8 mouse cellular contexts compared by ENCODE assay signal in genomic region chr4:42998022-42998421, GRCm38 (mm10). TPM values are rescaled to one million over a fixed set of nuclear protein-coding genes. Genes with fewer than 3 reads are reported as not detected.
A peak's percentile ranks its signal among the peaks of the same experiment; 100 is the strongest.
DNase-seq lines count a peak whose midpoint lies in the region; ATAC-seq lines count a peak whose summit lies in the region.

No protein-coding gene starts in this region.

- H3K4me3 ChIP-seq in heart, embryonic 13.5 days, result peak overlapping the region; percentile 97
- peak overlapping the region; percentile 94 for H3K4me3 ChIP-seq in embryonic facial prominence, embryonic 10.5 days
- H3K4me3 ChIP-seq in hindbrain, embryonic 16.5 days (ENCODE audit: low read length), result peak overlapping the region; percentile 86
- peak overlapping the region; percentile 88 for H3K4me3 ChIP-seq in midbrain, embryonic 15.5 days

- no peaks in the 10 kb centered on the region for H3K27me3 ChIP-seq in heart, embryonic 13.5 days (replicated peaks)
- H3K27me3 ChIP-seq in embryonic facial prominence, embryonic 10.5 days (replicated peaks; ENCODE audit: low read depth, poor library complexity, severe bottlenecking), result no peaks in the 10 kb centered on the region
- H3K27me3 ChIP-seq in hindbrain, embryonic 16.5 days (replicated peaks; ENCODE audit: control insufficient read depth, insufficient read depth, low read length), result no peaks in the 10 kb centered on the region
- H3K27me3 ChIP-seq in midbrain, embryonic 15.5 days (replicated peaks), result no peaks in the 10 kb centered on the region

- peaks cover 23% of the 10 kb centered on the region for H3K4me1 ChIP-seq in heart, embryonic 13.5 days
- peaks cover 18% of the 10 kb centered on the region for H3K4me1 ChIP-seq in embryonic facial prominence, embryonic 10.5 days
- H3K4me1 ChIP-seq in hindbrain, embryonic 16.5 days (ENCODE audit: control insufficient read depth, insufficient read depth, low read depth, low read length), result peaks cover 20% of the 10 kb centered on the region
- peaks cover 27% of the 10 kb centered on the region for H3K4me1 ChIP-seq in midbrain, embryonic 15.5 days

- H3K9me3 ChIP-seq in heart, embryonic 13.5 days, result no peaks in the 10 kb centered on the region
- no peaks in the 10 kb centered on the region for H3K9me3 ChIP-seq in embryonic facial prominence, embryonic 10.5 days
- H3K9me3 ChIP-seq in hindbrain, embryonic 16.5 days (ENCODE audit: control insufficient read depth, low read length), result no peaks in the 10 kb centered on the region
- H3K9me3 ChIP-seq in midbrain, embryonic 15.5 days, result no peaks in the 10 kb centered on the region

- peaks cover 52% of the 10 kb centered on the region for H3K36me3 ChIP-seq in heart, embryonic 13.5 days
- peaks cover 64% of the 10 kb centered on the region for H3K36me3 ChIP-seq in embryonic facial prominence, embryonic 10.5 days (replicated peaks)
- H3K36me3 ChIP-seq in hindbrain, embryonic 16.5 days (ENCODE audit: control insufficient read depth, insufficient read depth, low read length), result peaks cover 18% of the 10 kb centered on the region
- peaks cover 16% of the 10 kb centered on the region for H3K36me3 ChIP-seq in midbrain, embryonic 15.5 days (replicated peaks)

- WGBS in heart, embryonic 13.5 days, result 43% methylated on average over 2 of the region's 2 CpGs
- 80% methylated on average over 2 of the region's 2 CpGs for WGBS in embryonic facial prominence, embryonic 10.5 days
- WGBS in hindbrain, embryonic 16.5 days, result 76% methylated on average over 2 of the region's 2 CpGs
- 64% methylated on average over 2 of the region's 2 CpGs for WGBS in midbrain, embryonic 15.5 days

- H3K27ac ChIP-seq in heart, embryonic 13.5 days (replicated peaks), result peak overlapping the region; percentile 100
- no peak overlapping the region for H3K27ac ChIP-seq in embryonic facial prominence, embryonic 10.5 days (replicated peaks)
- H3K27ac ChIP-seq in hindbrain, embryonic 16.5 days (ENCODE audit: low read depth, low read length), result no peak overlapping the region
- H3K27ac ChIP-seq in midbrain, embryonic 15.5 days, result no peak overlapping the region

- no peak for DNase-seq in heart, postnatal 10 days
- DNase-seq in embryonic facial prominence, embryonic 10.5 days (ENCODE audit: low spot score), result no peak
- DNase-seq in adrenal gland, adult 18-20 months (ENCODE audit: low spot score in 2 of 2), result no peak
- no peak for DNase-seq in layer of hippocampus, adult 8-10 months (ENCODE audit: low spot score in 2 of 2)
- DNase-seq in gastrocnemius, postnatal 4 days (ENCODE audit: low spot score in 2 of 2), result no peak

- ATAC-seq in heart, embryonic 13.5 days (ENCODE audit: extremely low read depth, insufficient number of reproducible peaks, low FRiP score, low TSS enrichment), result no peak
- ATAC-seq in hindbrain, embryonic 16.5 days, result no peak
- no peak for ATAC-seq in midbrain, embryonic 15.5 days (replicated peaks)

- H3K9ac ChIP-seq in heart, embryonic 13.5 days, result peak overlapping the region; percentile 98
- H3K9ac ChIP-seq in hindbrain, embryonic 16.5 days (ENCODE audit: low read depth, low read length), result no peak overlapping the region
- H3K9ac ChIP-seq in midbrain, embryonic 15.5 days, result peak overlapping the region; percentile 23; the same call in 1 of the 2 replicates

- intact Hi-C loops in heart, postnatal 10 days (cut with DNase I), result no loop called here

- H3K4me2 ChIP-seq in heart, embryonic 13.5 days, result peak overlapping the region; percentile 83
- H3K4me2 ChIP-seq in hindbrain, embryonic 16.5 days (ENCODE audit: low read length), result peak overlapping the region; percentile 82
- H3K4me2 ChIP-seq in midbrain, embryonic 15.5 days, result peak overlapping the region; percentile 63

RNA-seq across cellular contexts. Expression of gene Vcp, which starts 2.3 kb away (rescaled TPM):
- 459 and 479 TPM in 2 replicates for polyA plus RNA-seq in heart, embryonic 13.5 days (2015; fragmentation: Nextera tagmentation; extraction: Ambion mirVana)
- 100 to 1,000 TPM; 306 to 324 TPM for total RNA-seq in heart, postnatal 10 days (2021)
- polyA plus RNA-seq in embryonic facial prominence, embryonic 10.5 days (2016; fragmentation: Nextera tagmentation; extraction: Ambion mirVana), result 664 and 683 TPM in 2 replicates
- polyA plus RNA-seq in hindbrain, embryonic 16.5 days (2015; fragmentation: Nextera tagmentation; extraction: Ambion mirVana), result 478 and 502 TPM in 2 replicates
- polyA plus RNA-seq in midbrain, embryonic 15.5 days (2015; fragmentation: Nextera tagmentation; extraction: Ambion mirVana), result 485 and 501 TPM in 2 replicates
- 100 to 1,000 TPM; 267 to 341 TPM for total RNA-seq in adrenal gland, adult 18-20 months (2021)
- 100 to 1,000 TPM; 174 to 191 (median 185) TPM for total RNA-seq in layer of hippocampus, adult 8-10 months (2022)
- 100 to 1,000 TPM; 292 to 313 TPM for total RNA-seq in gastrocnemius, postnatal 4 days (2021)

RNA-seq across cellular contexts. Expression of gene Fancg, which starts 12.3 kb away (rescaled TPM):
- polyA plus RNA-seq in heart, embryonic 13.5 days (2015; fragmentation: Nextera tagmentation; extraction: Ambion mirVana), result 10.8 and 11.0 TPM in 2 replicates
- total RNA-seq in heart, postnatal 10 days (2021), result 1 to 10 TPM; 5.8 to 6.7 TPM
- 25.3 and 26.0 TPM in 2 replicates for polyA plus RNA-seq in embryonic facial prominence, embryonic 10.5 days (2016; fragmentation: Nextera tagmentation; extraction: Ambion mirVana)
- 22.7 and 25.8 TPM in 2 replicates for polyA plus RNA-seq in hindbrain, embryonic 16.5 days (2015; fragmentation: Nextera tagmentation; extraction: Ambion mirVana)
- 22.8 and 29.5 TPM in 2 replicates for polyA plus RNA-seq in midbrain, embryonic 15.5 days (2015; fragmentation: Nextera tagmentation; extraction: Ambion mirVana)
- total RNA-seq in adrenal gland, adult 18-20 months (2021), result 1 to 10 TPM; 6.6 to 7.7 TPM
- 10 to 100 TPM; 14.0 to 17.1 (median 15.5) TPM for total RNA-seq in layer of hippocampus, adult 8-10 months (2022)
- 1 to 10 TPM; 5.5 to 8.7 TPM for total RNA-seq in gastrocnemius, postnatal 4 days (2021)

RNA-seq across cellular contexts. Expression of gene Pigo, which starts 27.6 kb away (rescaled TPM):
- 12.7 and 13.8 TPM in 2 replicates for polyA plus RNA-seq in heart, embryonic 13.5 days (2015; fragmentation: Nextera tagmentation; extraction: Ambion mirVana)
- 10 to 100 TPM; 19.3 to 25.1 TPM for total RNA-seq in heart, postnatal 10 days (2021)
- 25.8 and 27.3 TPM in 2 replicates for polyA plus RNA-seq in embryonic facial prominence, embryonic 10.5 days (2016; fragmentation: Nextera tagmentation; extraction: Ambion mirVana)
- 28.5 and 30.8 TPM in 2 replicates for polyA plus RNA-seq in hindbrain, embryonic 16.5 days (2015; fragmentation: Nextera tagmentation; extraction: Ambion mirVana)
- polyA plus RNA-seq in midbrain, embryonic 15.5 days (2015; fragmentation: Nextera tagmentation; extraction: Ambion mirVana), result 29.1 and 34.0 TPM in 2 replicates
- total RNA-seq in adrenal gland, adult 18-20 months (2021), result 10 to 100 TPM; 14.0 to 15.9 TPM
- 10 to 100 TPM; 24.1 to 37.2 (median 28.9) TPM for total RNA-seq in layer of hippocampus, adult 8-10 months (2022)
- 10 to 100 TPM; 10.7 to 10.8 TPM for total RNA-seq in gastrocnemius, postnatal 4 days (2021)

RNA-seq across cellular contexts. Expression of gene 1700022I11Rik, which starts 28.6 kb away (rescaled TPM):
- polyA plus RNA-seq in heart, embryonic 13.5 days (2015; fragmentation: Nextera tagmentation; extraction: Ambion mirVana), result 0.51 and 0.57 TPM in 2 replicates
- not detected for total RNA-seq in heart, postnatal 10 days (2021)
- 0.54 and 0.76 TPM in 2 replicates for polyA plus RNA-seq in embryonic facial prominence, embryonic 10.5 days (2016; fragmentation: Nextera tagmentation; extraction: Ambion mirVana)
- 0.44 and 1.3 TPM in 2 replicates for polyA plus RNA-seq in hindbrain, embryonic 16.5 days (2015; fragmentation: Nextera tagmentation; extraction: Ambion mirVana)
- polyA plus RNA-seq in midbrain, embryonic 15.5 days (2015; fragmentation: Nextera tagmentation; extraction: Ambion mirVana), result 0.29 and 0.50 TPM in 2 replicates
- not detected for total RNA-seq in adrenal gland, adult 18-20 months (2021)
- not detected for total RNA-seq in layer of hippocampus, adult 8-10 months (2022)
- not detected for total RNA-seq in gastrocnemius, postnatal 4 days (2021)

RNA-seq across cellular contexts. Expression of gene Stoml2, which starts 33.5 kb away (rescaled TPM):
- 211 and 238 TPM in 2 replicates for polyA plus RNA-seq in heart, embryonic 13.5 days (2015; fragmentation: Nextera tagmentation; extraction: Ambion mirVana)
- total RNA-seq in heart, postnatal 10 days (2021), result 100 to 1,000 TPM in 1 of 2 experiments, 10 to 100 TPM in 1; 99.9 to 106 TPM
- polyA plus RNA-seq in embryonic facial prominence, embryonic 10.5 days (2016; fragmentation: Nextera tagmentation; extraction: Ambion mirVana), result 467 and 485 TPM in 2 replicates
- polyA plus RNA-seq in hindbrain, embryonic 16.5 days (2015; fragmentation: Nextera tagmentation; extraction: Ambion mirVana), result 234 and 261 TPM in 2 replicates
- polyA plus RNA-seq in midbrain, embryonic 15.5 days (2015; fragmentation: Nextera tagmentation; extraction: Ambion mirVana), result 218 and 235 TPM in 2 replicates
- 100 to 1,000 TPM; 159 to 223 TPM for total RNA-seq in adrenal gland, adult 18-20 months (2021)
- 100 to 1,000 TPM in 2 of 4 experiments, 10 to 100 TPM in 2; 97.9 to 106 (median 100) TPM for total RNA-seq in layer of hippocampus, adult 8-10 months (2022)
- 100 to 1,000 TPM in 1 of 2 experiments, 10 to 100 TPM in 1; 94.7 to 103 TPM for total RNA-seq in gastrocnemius, postnatal 4 days (2021)
